Mouse (Mus musculus): Measurements from ENCODE around the gene Rad9a.

DNA sequence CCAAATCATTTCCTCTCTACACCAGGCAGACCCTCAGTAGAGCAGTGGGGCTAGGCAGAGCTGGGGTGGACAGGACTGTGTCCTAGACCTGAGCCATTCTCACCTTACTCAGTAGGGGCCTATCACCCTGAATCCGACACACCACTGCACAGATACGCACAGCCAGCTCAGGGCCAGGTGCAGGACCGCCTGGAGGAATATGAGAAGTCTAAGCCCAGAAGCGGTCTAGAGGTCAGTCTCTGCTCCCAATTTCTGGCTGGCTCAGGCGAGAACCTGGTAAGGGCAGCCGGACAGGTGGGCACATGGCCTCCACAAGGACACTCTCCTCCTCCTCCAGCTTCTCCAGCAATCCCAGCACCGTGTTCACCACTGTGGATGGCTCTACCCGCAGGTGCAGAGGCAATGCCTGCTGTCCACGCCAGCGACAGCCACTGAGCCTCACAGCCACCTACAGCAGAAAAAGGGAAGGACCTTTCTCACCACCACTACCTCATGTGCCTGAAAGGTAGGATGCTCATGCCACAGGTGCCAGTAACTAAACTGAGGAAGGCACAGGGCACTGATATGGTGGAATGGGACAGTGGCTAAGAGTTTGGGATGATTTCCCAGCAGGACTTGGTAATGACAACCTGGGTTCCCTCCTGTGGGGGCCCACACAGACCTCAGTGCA, 30.6 kb downstream of the Rad9a start:
- TF ChIP-seq ELF1 (IDR thresholded peaks at IDR 0.05; ENCODE audit: low read depth, low read length) (no peak), BHLHE40 (IDR thresholded peaks at IDR 0.05; ENCODE audit: borderline replicate concordance, low read depth, low read length) (no peak), POLR2A (IDR thresholded peaks at IDR 0.05; ENCODE audit: control insufficient read depth in 1 of 2, insufficient read depth in 1 of 2, low read depth in 1 of 2, low read length in 2 of 2, poor library complexity in 1 of 2) (no peak), EP300 (IDR thresholded peaks at IDR 0.05; ENCODE audit: low read depth in 1 of 2, low read length in 2 of 2) (no peak), MAFK (IDR thresholded peaks at IDR 0.05; ENCODE audit: borderline replicate concordance, low read depth, low read length) (no peak), HCFC1 (IDR thresholded peaks at IDR 0.05; ENCODE audit: low read depth, low read length) (no peak), POLR2AphosphoS2 (IDR thresholded peaks at IDR 0.05; ENCODE audit: low read length) (no peak), CTCF (IDR thresholded peaks at IDR 0.05 in 2 of 3, conservative IDR thresholded peaks at IDR 0.05 in 1 of 3; ENCODE audit: control insufficient read depth in 1 of 3, insufficient read depth in 1 of 3, low read depth in 2 of 3, low read length in 3 of 3, poor library complexity in 1 of 3, severe bottlenecking in 1 of 3) (no peak), TBP (IDR thresholded peaks at IDR 0.05; ENCODE audit: low read depth, low read length) (no peak), ZNF384 (IDR thresholded peaks at IDR 0.05; ENCODE audit: low read depth, low read length) (no peak), ZC3H11A (IDR thresholded peaks at IDR 0.05; ENCODE audit: low read depth, low read length) (no peak), CHD2 (IDR thresholded peaks at IDR 0.05; ENCODE audit: low read length) (no peak), JUND (IDR thresholded peaks at IDR 0.05; ENCODE audit: low read depth, low read length) (no peak)
